Mouse (Mus musculus) adrenal gland, adult (tissue): ENCODE measurements at regions not wholly inside any gene's neighbourhood (a gene's known extent, or its start where the extent isn't known, plus 50 kb on each side); places are given as distances from the start of the nearest gene placed in this dataset.
"Not testable (repeated sequence)": the region's sequence is repeated elsewhere in the genome, so short reads cannot be mapped to it uniquely, and the experiment has no call there.

Experiments used
- DNase-seq, 2 experiments: peaks; one replicate each; pipeline ENCODE4 v3.0.0; 2022 to 2023; ENCODE audit warnings: low spot score in 1 of 2; ENCODE audit not compliant: inconsistent age in 2 of 2

DNA sequence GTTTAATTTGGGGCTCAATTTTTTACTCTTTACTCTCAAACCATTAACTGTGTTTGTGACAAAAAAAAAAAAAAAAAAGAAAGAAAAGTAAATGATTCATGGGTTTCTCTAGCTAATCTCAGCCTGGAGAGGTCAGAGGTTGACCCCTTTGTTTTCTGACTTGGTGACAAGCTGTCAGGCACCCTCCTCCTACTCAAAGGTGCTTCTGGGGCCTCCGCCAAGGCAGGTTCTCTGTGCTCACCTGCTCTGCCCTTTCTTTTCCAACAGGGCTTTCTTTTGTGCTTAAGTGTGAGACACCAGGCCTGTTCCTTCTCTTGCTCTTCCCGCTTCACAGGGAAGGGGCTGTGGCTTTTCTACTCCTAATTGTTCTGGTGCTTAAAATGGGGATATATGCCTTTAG is 94.7 kb upstream of the Klf13 start:
- no peak for DNase-seq

DNA sequence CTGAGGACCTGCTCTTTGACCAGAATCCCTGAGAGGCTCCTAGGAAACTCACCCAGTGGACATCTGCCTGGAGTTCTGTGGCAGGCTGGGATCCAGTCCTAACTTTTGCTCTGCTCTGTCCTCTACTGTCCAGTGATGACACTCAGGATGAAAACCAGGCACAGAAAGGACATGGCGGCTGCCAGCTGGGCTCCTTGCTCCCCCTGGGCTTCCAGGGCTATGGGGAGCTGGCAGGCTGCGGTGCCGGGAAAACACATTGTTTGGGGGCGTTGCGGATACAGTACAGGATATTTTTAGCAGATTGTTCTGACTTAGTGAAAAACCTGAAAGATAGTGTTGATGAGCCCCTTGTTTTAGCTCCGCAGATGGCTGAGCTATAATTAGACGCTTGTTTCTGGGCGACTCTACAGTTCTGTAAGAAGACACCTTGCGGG is 94.2 kb upstream of the Klf13 start:
- DNase-seq = no peak

DNA sequence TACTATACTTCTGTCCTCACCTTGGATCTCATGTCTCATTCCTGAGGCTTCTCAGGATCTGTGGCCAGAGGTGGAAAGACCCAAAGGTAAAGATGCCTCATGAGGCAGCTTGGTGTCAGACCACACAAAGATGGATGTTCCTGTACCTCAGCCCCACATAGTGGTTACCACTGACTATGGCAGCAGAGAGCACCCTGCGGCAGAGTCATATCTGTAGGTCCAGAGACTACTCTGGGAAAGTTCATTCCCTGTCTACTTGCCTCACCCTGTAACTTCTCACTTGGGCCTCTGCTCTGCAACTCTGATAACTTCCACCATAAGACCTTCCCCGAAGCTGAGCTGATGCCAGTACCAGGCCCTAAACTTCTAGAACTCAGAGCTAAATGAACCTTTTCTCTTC is 91.9 kb upstream of the Klf13 start:
- no peak for DNase-seq

DNA sequence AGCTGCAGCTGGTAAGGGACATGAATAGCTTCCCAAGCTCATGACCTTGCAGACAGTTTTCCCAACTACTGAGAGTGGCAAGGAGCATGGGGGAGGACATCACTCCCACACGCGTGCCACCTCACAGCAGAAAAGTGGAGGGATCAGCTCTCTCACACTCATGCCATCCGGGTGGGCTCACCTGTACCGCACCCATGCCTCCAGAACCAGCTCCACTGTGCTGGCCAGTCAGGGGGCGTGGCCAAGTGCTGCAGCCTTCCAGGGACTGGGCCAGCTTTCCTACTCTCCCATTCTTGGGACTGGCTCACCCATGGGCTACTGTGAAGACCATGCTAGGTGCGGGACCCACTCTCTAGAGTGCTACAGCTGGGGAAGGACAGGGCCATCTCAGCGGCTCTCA is 88.4 kb upstream of the Klf13 start:
- no peak for DNase-seq

DNA sequence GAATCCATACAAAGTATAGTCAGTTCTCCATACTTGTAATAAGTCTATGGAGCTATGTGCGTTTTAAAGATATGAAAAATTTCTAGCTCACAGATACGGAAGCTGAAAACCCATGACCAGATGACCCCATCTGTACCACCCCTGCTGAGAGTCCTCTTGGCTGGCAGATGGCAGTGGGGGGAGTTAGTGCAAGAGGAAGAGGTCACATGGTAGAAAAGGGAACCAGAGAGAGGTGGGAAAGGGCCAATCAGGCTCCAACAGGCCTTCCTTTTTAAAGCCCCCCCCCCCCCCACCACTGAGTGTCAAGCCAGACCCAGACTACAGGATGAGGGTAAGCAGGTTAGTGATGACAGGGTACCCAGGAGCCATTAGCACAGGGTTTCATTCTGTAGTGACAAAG is 86.4 kb upstream of the Klf13 start:
- no peak for DNase-seq

DNA sequence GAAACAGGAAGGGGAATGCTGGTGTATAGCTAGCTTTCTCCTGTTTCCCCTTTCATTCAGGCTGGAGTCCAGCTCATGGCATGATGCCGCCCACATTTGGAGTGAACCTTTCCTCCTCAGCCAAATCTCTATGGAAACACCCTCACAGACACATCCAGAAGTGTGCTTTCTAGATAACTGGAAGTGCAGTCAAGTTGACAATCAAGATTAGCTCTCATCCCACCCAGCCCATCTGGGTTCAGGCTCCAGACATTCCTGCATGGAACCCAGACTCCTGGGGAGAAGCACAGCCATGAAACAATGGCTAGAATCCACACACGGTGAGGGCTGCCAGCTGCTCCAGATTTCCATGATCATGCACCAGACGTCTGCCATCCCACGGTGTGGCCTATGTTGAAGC is 85.5 kb upstream of the Klf13 start:
- DNase-seq = no peak

DNA sequence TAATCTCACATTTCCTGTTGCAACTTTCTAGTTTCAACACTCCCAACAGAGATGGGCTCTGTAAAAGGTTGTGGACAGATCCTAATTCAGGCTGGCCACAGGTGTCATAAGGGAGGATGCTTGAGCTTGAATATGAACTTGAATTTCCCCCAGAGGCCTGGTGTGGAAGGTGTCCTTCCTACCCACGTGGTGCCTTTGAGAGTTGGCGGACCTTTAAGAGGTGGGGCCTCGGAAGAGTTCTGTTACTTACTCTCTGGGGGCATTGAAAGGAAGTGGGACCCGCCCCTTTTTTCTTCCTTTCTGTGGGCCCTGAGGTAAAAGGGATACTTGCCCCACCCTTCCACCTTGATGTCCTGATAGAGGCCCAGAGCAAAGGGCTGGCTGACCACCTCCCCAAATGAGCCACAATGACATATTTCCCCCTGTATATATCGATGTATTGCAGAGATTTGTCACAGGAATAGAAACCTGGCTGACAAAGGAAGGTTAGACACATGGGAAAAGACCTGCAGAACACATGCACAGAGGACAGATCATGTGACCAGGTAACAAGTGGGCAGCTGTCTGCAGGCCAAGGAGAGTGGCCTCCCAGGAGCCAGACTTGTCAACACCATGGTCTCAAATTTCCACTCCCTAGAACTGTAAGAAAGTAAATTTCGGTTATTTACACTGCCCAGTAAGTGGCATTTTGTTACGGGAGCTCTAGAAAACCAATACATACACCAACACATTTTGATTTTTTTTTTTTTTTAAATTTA is 84.2 kb upstream of the Klf13 start:
- DNase-seq = no peak

DNA sequence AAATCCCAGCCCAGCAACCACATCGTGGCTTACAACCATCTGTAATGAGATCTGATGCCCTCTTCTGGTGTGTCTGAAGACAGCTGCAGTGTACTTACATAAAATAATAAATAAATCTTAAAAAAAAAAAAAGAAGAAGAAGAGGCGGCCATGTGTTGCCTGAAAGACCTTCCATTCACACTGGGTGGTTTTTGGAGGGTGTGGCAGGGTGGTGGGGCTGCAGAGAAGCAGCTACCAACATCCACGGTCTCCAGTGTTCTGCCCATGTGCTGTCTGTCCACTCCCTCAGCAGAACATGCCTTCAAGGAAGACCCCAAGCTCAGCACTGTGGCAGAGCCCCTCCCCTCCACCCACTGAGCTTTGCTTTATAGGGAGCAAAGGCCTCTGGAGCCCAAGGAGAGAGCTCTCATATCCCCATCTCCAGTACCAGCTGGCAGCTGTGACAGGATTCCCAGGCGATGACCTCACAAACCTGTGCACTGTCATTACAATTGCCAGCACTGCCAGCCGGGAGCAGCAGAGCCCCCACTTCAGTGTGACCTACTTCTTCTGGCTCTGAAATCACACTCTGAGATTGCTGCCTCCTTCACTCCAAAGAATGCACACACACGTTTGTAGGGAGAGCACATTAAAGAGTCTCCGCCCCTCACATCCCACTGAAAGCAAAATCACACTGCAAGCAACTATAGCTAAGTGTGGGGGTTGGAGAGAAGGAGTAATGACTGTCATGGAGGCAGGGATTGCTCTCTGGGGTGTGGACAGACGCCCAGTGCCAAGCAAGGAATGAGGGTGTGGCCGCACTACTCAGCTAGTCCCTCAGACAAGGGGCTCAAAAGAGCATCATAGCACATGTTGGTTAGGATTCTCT is 82.8 kb upstream of the Klf13 start:
- DNase-seq = peak; percentile 69 to 70

DNA sequence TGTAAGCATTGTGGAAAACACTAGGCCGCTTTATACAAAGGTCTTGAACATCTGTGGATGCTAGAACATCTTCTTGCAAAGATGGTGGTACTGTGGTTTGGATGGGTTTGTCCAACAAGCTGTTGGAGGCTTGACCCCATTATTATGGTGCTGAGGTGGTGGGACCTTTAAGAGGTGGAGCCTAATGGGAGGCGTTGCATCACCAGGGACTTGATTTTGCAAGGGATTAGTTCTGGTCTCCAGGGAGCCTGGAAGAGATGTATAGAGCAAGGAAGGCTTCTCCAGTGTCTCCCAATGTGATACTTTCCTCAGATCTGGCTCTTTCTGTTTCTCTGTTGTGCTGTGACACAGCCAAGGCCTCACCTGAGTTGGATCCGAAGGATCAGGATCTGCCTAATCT is 79.4 kb upstream of the Klf13 start:
- no peak for DNase-seq

DNA sequence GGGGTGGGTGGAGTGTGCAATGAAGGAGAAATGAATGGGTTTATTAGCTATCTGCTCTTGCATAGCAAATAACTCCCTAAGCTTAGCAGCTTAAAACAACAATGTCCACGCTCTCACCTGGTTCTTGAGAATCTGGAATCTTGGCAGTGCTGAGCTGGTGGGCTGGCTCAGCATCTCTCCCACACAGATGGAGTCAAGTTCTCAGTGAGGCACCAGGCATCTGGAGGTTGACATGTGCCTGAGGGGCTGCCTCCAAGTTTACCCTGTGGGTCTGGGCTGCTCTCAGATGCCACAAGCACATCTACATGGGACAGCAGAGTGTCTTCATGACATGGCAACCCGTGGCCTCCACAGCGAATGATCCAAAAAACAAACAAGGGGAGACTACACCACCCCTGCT is 78.2 kb upstream of the Klf13 start:
- DNase-seq = no peak

DNA sequence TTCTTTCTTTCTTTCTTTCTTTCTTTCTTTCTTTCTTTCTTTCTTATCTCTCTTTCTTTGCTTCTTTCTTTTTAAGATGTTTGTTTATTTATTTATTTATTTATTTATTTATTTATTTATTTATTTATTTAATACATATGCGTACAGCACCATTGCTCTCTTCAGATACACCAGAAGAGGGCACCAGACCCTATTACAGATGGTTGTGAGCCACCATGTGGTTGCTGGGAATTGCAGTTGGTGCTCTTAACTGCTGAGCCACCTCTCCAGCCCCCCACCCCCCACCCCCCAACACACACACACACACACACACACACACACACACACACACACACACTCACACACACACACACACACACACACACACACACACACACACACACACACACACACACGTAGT is 76.4 kb upstream of the Klf13 start:
- not testable (repeated sequence) for DNase-seq

DNA sequence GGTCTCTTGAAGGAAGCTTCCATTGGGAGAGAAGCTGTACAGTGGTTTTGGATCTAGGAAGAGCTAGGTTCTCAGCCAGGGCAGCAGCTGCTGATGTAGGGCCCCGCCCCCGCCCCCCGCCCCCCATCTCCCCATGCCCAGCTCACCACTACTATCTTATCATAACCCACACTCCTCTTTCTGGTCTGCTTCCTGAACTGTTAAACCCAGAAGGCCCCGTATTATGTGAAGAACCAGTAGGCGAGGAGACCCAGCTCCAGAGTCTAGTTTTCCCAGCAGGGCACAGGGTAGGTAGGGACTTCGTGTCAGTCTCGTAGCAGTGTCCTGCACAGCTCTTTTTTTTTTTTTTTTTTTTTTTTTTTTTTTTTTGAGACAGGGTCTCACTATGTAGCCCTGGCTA is 75.5 kb upstream of the Klf13 start:
- DNase-seq = no peak

DNA sequence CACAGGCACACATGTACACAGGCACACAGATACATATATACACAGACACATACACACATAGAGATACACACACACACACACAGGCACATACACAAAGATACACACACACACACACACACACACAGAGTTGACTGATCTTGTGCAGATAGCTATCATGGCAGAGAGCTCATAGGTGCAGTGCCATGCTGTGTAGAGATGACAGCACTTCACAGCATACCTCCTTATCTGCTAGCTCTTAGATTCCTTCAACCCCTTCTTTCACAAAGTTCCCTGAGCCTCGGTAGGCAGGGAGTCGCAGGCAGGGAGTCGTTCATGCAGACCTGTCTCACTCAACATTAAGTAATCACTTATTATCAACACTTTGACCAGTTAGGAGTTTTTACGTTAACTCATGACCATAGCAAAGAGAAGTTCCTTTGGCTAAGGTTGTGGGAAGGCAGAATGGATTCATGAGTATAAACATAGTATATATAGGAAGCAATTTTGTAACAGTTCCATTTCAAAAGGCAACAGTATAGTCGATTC is 74.4 kb upstream of the Klf13 start:
- no peak for DNase-seq

DNA sequence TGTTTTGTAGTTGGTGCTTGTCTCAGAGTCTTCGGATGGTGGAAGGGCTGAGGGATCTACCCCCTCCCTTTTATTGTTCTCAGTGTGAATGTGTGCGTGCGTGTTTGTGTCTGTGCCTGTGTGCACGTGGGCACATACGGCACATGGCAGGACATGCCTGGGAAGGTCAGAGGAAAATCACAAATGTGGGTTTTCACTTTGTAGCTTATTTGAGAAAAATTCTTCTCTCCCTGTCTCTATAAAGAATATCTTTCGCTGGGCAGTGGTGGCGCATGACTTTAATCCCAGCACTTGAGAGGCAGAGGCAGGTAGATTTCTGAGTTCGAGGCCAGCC is 73.5 kb upstream of the Klf13 start:
- DNase-seq = no peak

DNA sequence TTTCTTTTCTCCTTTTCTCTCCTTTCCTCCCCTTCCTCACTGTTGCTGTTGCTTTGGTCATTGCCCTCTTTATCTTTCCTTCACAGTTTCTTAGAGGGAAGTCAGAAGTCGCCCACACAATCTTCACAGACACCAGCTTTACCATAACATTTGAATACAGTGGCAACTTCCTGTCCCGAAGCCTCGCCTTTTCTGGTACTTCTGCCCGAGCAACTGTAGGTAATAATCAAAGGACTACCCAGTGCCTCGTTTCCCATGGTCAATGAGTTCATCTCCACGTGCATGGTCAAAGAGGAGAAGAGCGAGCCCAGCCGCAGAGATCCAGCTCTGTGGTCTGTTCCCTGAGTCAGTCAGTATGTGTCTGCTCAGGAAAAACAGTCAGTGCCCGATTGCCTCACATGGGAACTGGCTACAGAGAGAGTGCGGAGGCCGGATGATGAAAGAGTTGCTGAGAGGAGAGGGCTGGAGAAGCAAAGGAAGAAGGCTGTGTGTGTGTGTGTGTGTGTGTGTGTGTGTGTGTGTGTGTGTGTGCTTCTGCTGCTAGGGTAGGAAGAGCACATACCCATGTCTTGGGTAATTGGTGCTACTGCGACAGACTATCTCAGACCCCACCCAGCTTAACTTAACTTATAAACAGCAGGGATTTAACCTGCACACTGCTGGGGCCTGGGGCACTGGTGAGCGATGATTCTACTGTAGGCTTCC is 73.0 kb upstream of the Klf13 start:
- peak; percentile 57 to 63 for DNase-seq

DNA sequence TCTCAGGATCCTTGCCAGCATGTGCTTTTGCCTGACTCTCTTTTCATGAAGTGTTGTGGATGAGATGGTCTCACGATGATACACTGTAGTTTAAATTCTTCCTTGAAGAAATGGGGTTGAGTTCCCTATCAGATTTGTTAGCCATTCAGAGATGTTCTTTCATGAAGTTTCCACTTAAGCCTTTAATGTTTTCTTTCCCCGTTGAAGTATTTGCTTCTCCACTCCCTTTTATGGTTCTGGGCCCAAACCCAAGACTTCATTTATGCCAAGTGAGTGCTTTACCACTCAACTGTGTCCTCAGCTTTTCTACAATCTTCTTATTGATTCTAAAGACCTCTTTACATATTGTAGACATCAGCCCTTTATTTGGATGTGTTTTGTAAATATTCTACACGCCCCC is 71.9 kb upstream of the Klf13 start:
- DNase-seq = no peak

DNA sequence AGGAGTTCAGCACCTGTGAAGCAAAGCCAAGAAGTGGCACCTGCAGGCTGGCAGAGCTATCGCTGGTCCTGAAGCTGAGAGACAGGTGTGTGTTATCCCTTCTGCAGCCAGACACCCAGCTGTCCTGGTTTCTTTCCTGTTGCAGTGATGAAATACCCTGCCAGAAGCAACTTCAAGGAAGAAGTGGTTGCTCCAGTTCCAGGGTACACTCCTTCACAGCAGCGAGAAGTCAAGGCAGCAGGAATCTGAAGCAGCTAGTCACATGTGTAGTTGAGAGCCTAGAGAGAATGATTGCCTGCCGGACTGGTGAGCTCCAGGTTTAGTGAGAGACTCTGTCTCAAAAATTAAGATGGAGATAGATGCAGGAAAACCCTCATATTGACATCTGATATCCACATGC is 69.1 kb upstream of the Klf13 start:
- DNase-seq = no peak

DNA sequence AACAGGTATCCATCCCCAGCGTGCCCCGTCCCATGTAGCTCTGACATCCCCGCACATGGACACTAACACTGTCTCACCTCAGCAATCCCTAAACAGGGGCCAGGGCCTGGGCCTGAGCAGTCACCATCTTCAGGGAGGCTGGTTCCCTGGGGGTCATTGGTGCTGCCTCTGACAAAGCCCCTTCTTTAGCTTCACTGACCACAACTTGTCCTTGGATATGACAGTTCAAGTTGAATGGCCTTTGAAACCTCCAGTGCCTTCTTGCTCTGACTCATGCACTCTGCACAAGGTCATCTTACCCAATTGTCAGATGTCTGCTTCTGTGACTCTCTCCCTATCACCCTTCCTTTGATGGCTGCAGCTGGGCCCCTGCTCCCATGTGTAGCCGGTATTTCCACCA is 68.2 kb upstream of the Klf13 start:
- DNase-seq = peak; percentile 83 to 93

DNA sequence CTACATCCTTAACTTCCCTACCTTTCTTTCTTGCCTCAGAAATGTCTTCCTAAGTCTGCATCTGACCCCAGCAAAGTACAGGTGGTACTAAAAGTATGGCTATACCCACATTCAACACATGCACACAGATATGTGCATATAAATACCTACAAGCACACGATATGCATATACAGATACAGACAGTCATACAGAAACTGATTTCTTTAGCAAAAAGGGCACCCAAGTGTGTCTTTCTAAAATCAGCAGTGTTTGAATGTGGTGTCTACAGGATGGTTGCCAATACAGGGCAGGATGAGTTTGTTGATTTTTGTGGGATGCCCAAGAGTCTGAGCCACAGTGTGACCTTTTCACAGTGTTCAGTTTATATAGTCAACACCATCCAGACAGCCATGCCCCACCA is 67.0 kb upstream of the Klf13 start:
- DNase-seq = no peak

DNA sequence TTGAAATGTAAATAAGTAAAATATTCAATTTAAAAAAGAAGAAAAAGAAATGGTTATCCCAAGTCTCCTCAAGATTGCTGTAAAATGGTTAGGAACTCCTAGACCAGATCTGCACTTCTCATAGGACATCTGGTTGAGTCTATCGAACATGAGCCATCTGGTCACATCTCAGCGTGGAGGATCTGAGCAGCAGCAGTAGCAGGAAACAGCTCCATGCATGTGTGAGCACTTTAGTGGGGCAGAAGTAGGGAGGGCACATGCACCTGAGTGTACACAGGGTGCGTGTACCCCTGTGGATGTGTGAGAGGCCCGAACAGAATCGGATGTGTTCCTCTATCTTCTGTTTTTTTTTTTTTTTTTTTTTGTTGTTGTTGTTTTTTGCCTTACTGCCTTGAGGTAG is 65.2 kb upstream of the Klf13 start:
- DNase-seq = no peak

DNA sequence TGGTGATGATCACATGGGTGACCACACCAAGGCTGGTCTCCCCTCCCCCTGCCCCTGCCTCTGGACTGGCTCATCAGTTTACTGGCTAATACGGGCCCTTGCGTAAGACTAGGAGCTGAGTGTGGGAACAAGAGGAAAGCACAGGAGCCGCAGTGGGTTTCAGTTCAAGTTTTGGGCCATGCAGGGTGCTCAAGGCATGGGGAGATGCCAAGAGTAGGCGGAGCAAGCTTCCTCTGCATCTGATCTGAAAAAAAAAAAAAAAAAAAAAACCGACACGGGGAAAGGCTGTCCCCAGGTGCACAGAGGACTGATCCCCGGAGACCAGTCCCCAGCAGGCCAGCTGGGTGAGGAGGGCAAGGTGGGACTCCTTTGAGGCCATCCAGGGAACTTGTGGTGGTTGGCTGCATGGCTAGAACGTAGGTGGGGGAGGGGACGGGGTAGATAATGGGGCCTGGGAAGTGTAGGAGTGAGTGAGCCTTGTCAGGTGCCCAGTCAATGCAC is 62.9 kb upstream of the Klf13 start:
- DNase-seq = peak; percentile 44 to 67
